Mouse (Mus musculus): Measurements from ENCODE around the gene Supt6. TPM values are rescaled to one million over a fixed set of nuclear protein-coding genes. Genes with fewer than 3 reads are reported as not detected.

Supt6 gene
- total RNA-seq, 2 experiments from 2014 or later = 27.2 to 28.7 TPM

Other genes with a start within 250 kb of the Supt6 start
- gene Dhrs13, start 213.7 kb downstream of the Supt6 start, total RNA-seq (2015) = 4.8 and 5.6 TPM in 2 replicates
- gene Dhrs13, start 213.7 kb downstream of the Supt6 start, total RNA-seq (2017) = 3.5 and 5.3 TPM in 2 replicates
- gene Flot2, start 208.1 kb downstream of the Supt6 start, total RNA-seq (2015) = 82.9 and 91.4 TPM in 2 replicates
- 140 and 141 TPM in 2 replicates for gene Flot2, start 208.1 kb downstream of the Supt6 start, total RNA-seq (2017)
- gene Eral1, start 165.6 kb downstream of the Supt6 start, total RNA-seq (2015) = 14.1 and 19.2 TPM in 2 replicates
- 20.9 and 22.1 TPM in 2 replicates for gene Eral1, start 165.6 kb downstream of the Supt6 start, total RNA-seq (2017)
- gene Fam222b, start 151.3 kb downstream of the Supt6 start, total RNA-seq (2015) = 24.0 and 28.2 TPM in 2 replicates
- 8.5 and 9.1 TPM in 2 replicates for gene Fam222b, start 151.3 kb downstream of the Supt6 start, total RNA-seq (2017)
- 1.3 TPM in 2 replicates for gene Traf4, start 80.4 kb downstream of the Supt6 start, total RNA-seq (2015)
- gene Traf4, start 80.4 kb downstream of the Supt6 start, total RNA-seq (2017) = 0.51 and 2.2 TPM in 2 replicates
- gene Nek8, start 69.3 kb downstream of the Supt6 start, total RNA-seq (2015) = 2.4 and 8.6 TPM in 2 replicates
- gene Nek8, start 69.3 kb downstream of the Supt6 start, total RNA-seq (2017) = 2.1 and 6.9 TPM in 2 replicates
- gene Tlcd1, start 69.3 kb downstream of the Supt6 start, total RNA-seq (2015) = 0.76 and 2.8 TPM in 2 replicates
- gene Tlcd1, start 69.3 kb downstream of the Supt6 start, total RNA-seq (2017) = 1.0 and 1.3 TPM in 2 replicates
- gene Rpl23a, start 62.4 kb downstream of the Supt6 start, total RNA-seq (2015) = 2,467 and 2,664 TPM in 2 replicates
- gene Rpl23a, start 62.4 kb downstream of the Supt6 start, total RNA-seq (2017) = 2,641 and 2,675 TPM in 2 replicates
- gene Rab34, start 57.6 kb downstream of the Supt6 start, total RNA-seq (2015) = not detected in 2 replicates
- 1.3 TPM in 1 of 2 replicates, not detected in the other for gene Rab34, start 57.6 kb downstream of the Supt6 start, total RNA-seq (2017)
- gene Proca1, start 52.6 kb downstream of the Supt6 start, total RNA-seq (2015) = 0.62 and 1.6 TPM in 2 replicates
- gene Proca1, start 52.6 kb downstream of the Supt6 start, total RNA-seq (2017) = 1.1 and 1.3 TPM in 2 replicates
- 64.3 and 75.1 TPM in 2 replicates for gene Sdf2, start 241 bp downstream of the Supt6 start, total RNA-seq (2015)
- gene Sdf2, start 241 bp downstream of the Supt6 start, total RNA-seq (2017) = 44.1 and 50.1 TPM in 2 replicates
- 33.7 and 43.5 TPM in 2 replicates for gene 2610507B11Rik, start 15.8 kb upstream of the Supt6 start, total RNA-seq (2015)
- 54.6 and 57.2 TPM in 2 replicates for gene 2610507B11Rik, start 15.8 kb upstream of the Supt6 start, total RNA-seq (2017)
- gene BC030499, start 44.9 kb upstream of the Supt6 start, total RNA-seq (2015) = 0.56 TPM in 1 of 2 replicates, not detected in the other
- 0.18 and 0.77 TPM in 2 replicates for gene BC030499, start 44.9 kb upstream of the Supt6 start, total RNA-seq (2017)
- 23.6 and 31.6 TPM in 2 replicates for gene Spag5, start 55.5 kb upstream of the Supt6 start, total RNA-seq (2015)
- gene Spag5, start 55.5 kb upstream of the Supt6 start, total RNA-seq (2017) = 60.7 and 63.2 TPM in 2 replicates
- 0.62 and 1.7 TPM in 2 replicates for gene Aldoc, start 77.0 kb upstream of the Supt6 start, total RNA-seq (2015)
- 1.0 and 1.6 TPM in 2 replicates for gene Aldoc, start 77.0 kb upstream of the Supt6 start, total RNA-seq (2017)
- 31.8 and 33.5 TPM in 2 replicates for gene Pigs, start 82.4 kb upstream of the Supt6 start, total RNA-seq (2015)
- gene Pigs, start 82.4 kb upstream of the Supt6 start, total RNA-seq (2017) = 21.5 and 22.4 TPM in 2 replicates
- gene Unc119, start 97.5 kb upstream of the Supt6 start, total RNA-seq (2015) = 94.0 and 96.6 TPM in 2 replicates
- 54.2 and 56.7 TPM in 2 replicates for gene Unc119, start 97.5 kb upstream of the Supt6 start, total RNA-seq (2017)
- not detected in 2 replicates for gene Foxn1, start 140.6 kb upstream of the Supt6 start, total RNA-seq (2015)
- not detected in 2 replicates for gene Foxn1, start 140.6 kb upstream of the Supt6 start, total RNA-seq (2017)
- gene Slc13a2, start 176.2 kb upstream of the Supt6 start, total RNA-seq (2015) = 0.51 TPM in 1 of 2 replicates, not detected in the other
- not detected in 2 replicates for gene Slc13a2, start 176.2 kb upstream of the Supt6 start, total RNA-seq (2017)
- 0.46 TPM in 1 of 2 replicates, not detected in the other for gene Slc46a1, start 219.7 kb upstream of the Supt6 start, total RNA-seq (2015)
- 0.33 and 0.77 TPM in 2 replicates for gene Slc46a1, start 219.7 kb upstream of the Supt6 start, total RNA-seq (2017)